Mouse (Mus musculus): ENCODE measurements around the gene Fgfr2.

Gene Fgfr2

DNA sequence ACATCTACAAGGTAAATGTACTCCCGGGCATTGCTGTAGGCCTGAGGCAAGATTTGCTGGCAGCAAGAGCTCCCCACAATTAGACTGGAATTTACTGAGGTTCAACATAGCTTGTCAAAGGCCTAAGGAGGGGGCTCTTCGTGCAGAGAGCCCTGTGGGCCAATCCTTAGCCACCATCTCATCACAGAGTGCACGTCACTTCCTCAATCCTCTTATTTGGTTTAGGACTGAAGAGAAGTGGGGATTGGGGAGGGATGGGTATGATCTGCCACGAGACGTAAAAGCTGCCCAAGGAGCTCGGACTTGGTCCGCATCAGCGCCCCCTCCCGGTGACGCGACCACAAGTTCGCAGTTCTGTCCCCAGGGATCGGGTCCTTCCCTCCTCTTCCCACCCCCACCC lies 547.5 kb downstream of the Fgfr2 start:
- peak; percentile 82 for DNase-seq (ENCODE audit: low spot score)

DNA sequence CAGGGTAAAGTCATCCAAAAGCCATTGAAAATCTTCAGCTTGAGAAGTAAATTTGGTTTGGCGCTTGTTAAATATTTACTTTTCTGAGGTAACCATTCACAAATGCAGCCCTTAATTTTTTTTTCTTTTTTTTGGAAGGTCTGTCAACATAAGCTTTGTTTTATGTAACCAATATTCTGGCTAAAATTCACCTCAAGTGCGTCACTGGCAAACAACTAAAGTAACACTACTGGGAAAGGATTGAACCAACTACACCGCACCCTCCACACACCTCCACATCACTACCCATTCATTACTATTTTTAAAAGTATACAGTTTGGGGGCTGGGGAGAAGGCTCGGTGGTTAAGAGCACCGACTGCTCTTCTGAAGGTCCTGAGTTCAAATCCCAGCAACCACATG lies 548.5 kb downstream of the Fgfr2 start:
- no peak for DNase-seq (ENCODE audit: low spot score)

- DNase-seq (ENCODE audit: low spot score): no peak
Observed at GRCm38 (mm10) chr7:132573205-132573604, 549.9 kb downstream of the Fgfr2 start.

- no peak for DNase-seq (ENCODE audit: low spot score)
Observed at GRCm38 (mm10) chr7:132572738-132573137, 550.4 kb downstream of the Fgfr2 start.

- no peak for DNase-seq (ENCODE audit: low spot score)
Observed at GRCm38 (mm10) chr7:132571481-132571880, 551.7 kb downstream of the Fgfr2 start.

DNA sequence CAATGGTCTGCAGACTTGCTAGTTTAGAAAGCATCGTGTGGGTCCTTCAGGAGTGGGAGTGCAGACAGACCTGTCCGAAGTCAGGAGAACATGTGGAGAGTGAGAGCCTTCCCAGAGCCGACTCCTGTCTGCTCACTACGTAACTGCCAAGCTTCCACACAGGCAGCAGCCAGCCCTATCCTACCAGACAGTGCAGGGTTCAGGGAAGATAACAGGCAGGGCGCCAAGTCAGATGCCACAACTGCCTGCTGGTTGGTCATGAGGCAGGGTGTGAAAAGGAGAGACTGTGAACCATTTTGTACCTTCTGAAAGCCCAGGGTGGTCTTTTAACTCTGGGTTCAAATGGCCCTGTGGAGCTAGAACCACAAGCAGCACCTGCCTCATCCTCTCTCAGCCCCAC lies 553.1 kb downstream of the Fgfr2 start:
- DNase-seq (ENCODE audit: low spot score): no peak

- no peak for DNase-seq (ENCODE audit: low spot score)
Observed at GRCm38 (mm10) chr7:132568817-132569216, 554.3 kb downstream of the Fgfr2 start.

DNA sequence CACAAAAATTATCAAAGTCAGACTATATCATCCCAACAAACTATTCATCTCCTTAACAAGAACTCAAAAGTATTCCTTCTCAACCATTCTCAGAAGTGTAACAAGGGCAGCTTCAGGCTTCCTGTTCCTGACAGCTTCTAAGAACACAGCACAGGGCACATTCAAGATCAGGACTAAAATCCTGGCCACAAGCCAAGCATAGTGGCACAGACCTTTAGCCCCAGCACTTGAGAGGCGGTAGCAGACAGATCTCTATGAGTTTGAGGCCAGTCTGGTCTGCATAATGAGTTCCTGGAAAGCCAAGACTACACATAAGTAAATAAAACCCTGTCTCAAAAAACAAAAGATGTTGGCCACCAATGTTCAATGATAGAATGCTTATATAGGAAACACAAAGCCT lies 557.3 kb downstream of the Fgfr2 start:
- no peak for DNase-seq (ENCODE audit: low spot score)

GRCm38 (mm10) chr7:132559138-132559766 lies 563.9 kb downstream of the Fgfr2 start:
- no peak for DNase-seq (ENCODE audit: low spot score)

DNA sequence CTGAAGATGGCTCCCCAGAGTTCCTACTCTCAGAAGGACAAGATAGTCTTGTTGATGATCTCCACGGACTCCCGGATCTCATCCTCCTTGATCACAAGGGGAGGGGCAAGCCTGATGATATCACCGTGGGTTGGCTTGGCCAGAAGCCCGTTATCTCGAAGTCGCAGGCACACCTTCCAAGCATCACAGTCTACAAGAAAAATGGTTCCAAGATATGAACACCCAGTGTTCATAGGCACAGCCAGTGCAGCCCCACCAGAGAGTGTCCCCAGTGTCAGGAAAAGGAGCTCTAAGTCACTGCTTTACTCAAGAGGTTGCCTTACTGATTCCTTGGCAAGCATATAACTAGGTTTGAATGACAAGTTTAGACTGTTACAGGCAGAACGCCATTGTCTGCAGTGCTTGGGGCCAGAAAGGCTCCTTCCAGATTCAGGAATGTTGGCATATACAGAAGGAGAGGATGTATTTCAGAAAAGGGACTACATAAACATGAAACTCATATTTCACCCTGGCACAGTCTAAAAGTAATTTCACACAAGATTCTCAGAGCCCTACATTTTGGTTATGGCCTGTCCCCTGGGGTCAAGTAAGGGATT lies 564.9 kb downstream of the Fgfr2 start:
- no peak for DNase-seq (ENCODE audit: low spot score)

GRCm38 (mm10) chr7:132556575-132556974 lies 566.6 kb downstream of the Fgfr2 start:
- no peak for DNase-seq (ENCODE audit: low spot score)

GRCm38 (mm10) chr7:132555911-132556310 lies 567.2 kb downstream of the Fgfr2 start:
- no peak for DNase-seq (ENCODE audit: low spot score)

- no peak for DNase-seq (ENCODE audit: low spot score)
Observed at GRCm38 (mm10) chr7:132554091-132554490, 569.1 kb downstream of the Fgfr2 start.

DNA sequence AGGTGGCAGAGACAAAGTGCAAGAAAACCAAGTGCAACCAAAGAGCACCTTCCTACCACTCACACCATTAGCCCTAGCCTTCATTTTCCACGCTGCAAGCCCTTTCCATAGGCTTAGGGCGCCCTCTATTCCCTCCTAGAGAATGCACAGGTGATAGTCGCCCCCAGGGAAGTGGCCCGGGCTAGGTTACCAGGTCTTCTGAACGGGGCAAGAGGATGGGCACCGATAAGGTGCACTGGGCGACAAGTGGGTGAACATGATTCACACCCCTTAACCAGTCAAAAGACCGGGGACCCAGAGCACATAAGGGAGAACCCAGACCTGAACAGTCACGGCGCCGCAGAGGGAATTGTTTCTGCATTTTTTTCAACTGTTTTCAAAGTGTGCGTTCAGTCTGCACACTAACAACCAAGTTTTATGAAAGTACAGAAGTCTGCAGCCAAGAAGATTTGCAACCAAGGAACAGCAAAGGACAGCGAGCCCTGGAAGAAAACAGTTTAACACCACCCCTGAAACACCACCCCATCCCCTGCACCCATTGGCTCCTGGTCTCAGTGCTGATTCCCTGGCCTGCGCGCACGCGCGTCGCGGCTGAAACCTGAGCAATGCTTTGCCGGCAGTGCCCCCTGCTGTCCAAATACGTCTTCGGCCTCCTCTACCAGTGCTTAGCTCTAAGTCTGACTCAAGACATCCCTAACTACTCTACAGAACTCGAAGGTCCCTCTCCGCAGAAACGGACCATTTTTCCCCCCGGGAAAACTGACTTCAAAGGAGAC lies 571.6 kb downstream of the Fgfr2 start:
- peak; percentile 98 for DNase-seq (ENCODE audit: low spot score)

DNA sequence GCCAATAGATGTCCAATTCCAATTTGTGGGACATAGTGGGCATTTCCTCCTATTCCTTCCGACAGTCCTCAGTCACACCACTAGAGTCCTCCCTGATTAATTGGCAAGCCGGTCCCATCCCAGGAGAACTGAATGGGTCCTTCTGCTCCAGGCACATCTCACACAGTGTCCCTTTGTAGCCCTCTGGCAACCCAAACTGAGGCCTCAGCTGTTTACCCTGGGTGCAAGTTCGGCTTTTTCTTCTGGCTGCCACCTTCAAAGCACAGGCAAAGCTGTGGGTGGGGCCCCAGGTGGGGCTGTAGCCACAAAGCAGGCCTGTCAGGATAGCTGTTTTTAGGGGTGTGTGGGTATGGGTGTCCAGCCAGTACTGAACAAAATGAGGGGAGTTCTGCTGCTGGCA lies 576.0 kb downstream of the Fgfr2 start:
- peak; percentile 37 for DNase-seq (ENCODE audit: low spot score)

DNA sequence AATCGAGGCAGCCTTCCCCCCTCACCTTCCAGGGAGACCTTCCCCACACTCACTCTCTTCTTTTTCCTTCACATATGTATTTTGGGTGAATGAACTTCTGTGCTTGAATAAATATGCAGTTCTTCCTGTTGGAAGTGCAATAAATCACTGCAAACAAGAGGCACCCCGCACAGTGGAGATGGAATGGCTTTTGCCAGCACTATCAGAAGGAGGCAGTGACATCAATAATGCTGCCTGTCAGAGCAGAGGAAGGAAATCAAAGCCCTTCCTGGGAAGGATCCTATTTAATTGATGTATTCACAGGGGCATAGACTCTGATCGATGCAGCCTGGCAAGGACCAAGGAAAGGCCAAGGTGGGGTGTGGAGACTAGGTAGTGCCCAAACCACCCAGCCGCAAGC lies 580.7 kb downstream of the Fgfr2 start:
- no peak for DNase-seq (ENCODE audit: low spot score)

DNA sequence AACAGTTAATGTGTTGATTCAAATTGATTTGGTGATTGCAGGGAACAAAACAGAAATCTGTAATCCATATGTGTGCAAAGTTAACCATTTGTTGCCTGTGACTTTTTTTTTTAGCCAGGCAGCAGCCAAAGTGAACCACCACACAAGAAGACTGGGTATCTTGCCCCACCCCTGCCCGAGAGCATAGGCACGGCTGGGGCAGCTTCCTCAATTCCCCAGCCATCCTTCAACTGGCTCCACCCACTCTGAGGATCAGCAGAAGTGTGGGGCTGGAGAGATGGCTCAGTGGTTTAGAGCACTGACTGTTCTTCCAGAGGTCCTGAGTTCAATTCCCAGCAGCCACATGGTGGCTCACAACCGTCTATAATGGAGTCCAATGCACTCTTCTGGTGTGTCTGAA lies 581.6 kb downstream of the Fgfr2 start:
- DNase-seq (ENCODE audit: low spot score): no peak

DNA sequence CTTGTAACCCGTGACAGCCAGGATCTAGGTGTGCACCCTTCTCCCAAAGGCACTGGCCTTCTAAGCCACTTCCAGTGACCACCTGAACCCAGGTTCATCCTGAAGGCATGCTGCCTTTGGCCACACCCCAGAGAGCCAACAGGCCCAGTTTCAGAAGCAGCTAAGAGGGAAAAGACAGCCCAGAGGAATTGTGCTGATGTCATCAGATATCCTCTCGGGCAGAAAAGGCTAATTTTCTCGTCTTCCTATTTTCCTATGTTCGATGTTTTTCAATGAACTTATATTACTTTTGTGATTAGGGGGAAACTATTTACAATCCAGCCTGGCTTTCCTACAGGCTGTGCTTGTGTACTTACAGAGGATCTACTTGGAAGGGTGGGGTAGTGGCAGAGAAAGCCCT lies 582.6 kb downstream of the Fgfr2 start:
- DNase-seq (ENCODE audit: low spot score): no peak

DNA sequence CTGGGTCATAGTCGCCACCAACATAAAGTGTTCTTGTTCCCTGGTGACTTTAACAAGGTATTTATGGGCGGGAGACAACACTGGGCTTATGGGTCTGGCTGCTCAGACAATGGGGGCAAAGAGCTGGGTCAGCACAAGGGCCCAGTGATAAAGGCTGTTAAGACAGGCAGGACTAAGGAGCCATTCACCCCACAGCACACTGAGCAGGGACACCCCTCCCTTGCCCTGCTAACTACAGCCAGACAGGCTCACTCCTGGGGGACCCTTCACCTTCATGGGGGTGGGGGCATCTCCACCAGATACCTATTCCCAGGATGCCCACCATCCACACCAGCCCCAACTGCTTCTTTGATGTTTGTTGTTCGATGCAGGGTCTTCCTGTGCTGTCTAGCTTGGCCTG lies 593.9 kb downstream of the Fgfr2 start:
- DNase-seq (ENCODE audit: low spot score): no peak

DNA sequence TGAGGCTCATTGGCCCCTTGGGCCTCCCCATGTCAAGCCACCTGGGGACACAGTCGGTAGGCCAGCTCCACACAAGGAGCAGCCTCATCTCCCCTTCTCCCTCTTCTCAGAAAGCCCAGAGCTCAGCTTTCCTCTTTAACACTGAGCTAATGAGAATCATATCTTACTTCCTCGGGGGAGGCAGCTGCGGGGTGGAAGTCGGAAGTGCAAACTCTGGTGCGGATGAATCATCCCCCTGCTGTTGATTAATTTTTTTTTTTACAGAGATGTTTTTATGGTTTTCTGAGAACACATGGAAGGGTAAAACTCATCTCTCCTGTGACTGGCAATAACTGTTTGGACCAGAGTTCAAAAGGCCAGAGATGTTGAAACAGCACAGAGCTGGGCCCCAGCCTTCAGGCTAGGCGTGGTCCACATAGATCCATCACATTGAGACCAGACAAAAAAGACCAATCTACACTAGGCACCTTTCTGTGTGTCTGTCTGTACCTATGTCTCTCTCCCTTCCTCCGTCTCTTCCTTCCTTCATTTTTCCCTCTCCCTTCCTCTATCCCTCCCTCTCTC lies 609.6 kb downstream of the Fgfr2 start:
- no peak for DNase-seq (ENCODE audit: low spot score)

- no peak for DNase-seq (ENCODE audit: low spot score)
Observed at GRCm38 (mm10) chr7:132509110-132509509, 614.0 kb downstream of the Fgfr2 start.

DNA sequence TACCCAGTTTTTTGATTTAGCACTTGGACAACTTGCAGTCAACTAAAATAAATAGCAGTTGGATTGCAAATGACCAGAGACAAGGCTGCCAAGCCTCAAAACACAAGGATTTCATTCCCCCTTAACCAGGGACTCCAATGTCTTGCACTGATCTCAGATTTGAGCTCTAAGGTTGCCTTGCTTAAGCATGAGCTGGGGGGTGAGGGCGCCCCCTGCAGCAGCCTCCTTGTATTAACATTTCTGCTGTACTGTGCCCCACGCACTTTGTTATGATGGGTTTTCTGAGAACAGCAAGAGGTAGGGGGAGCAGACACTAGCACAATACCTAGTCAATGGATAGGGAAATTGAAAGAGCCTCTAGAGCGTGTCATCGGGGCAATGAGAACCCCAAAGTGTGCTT lies 615.8 kb downstream of the Fgfr2 start:
- DNase-seq (ENCODE audit: low spot score): peak; percentile 17

- no peak for DNase-seq (ENCODE audit: low spot score)
Observed at GRCm38 (mm10) chr7:132506226-132506625, 616.9 kb downstream of the Fgfr2 start.

Data from layer of hippocampus, adult 11-12 months (tissue).